Mouse (Mus musculus) myocyte (in vitro differentiated cells): ENCODE measurements around the gene H2-M5.

ENCODE experiments used
- E2F4 ChIP-seq: IDR thresholded peaks from one replicate; pipeline ENCODE4 v1.6.1; 2011; ENCODE audit warnings: mild to moderate bottlenecking, control low read depth, moderate library complexity; ENCODE audit not compliant: insufficient read depth
- MAX ChIP-seq: IDR thresholded peaks from one replicate; pipeline ENCODE4 v1.6.1; 2011; ENCODE audit warnings: low read depth, mild to moderate bottlenecking, control low read depth
- MYOD1 ChIP-seq, 3 experiments: IDR thresholded peaks; one replicate each; pipeline ENCODE4 v1.6.1; 2011; ENCODE audit warnings: control low read depth in 2 of 3, low read depth in 2 of 3, mild to moderate bottlenecking in 2 of 3, moderate library complexity in 1 of 3; ENCODE audit not compliant: insufficient read length in 2 of 3, control insufficient read depth in 1 of 3
- POLR2A ChIP-seq: IDR thresholded peaks from one replicate; pipeline ENCODE4 v1.6.1; 2011; ENCODE audit warnings: low read depth, mild to moderate bottlenecking, control low read depth, moderate library complexity; ENCODE audit not compliant: insufficient read length
- SRF ChIP-seq: IDR thresholded peaks from one replicate; pipeline ENCODE4 v1.6.1; 2011; ENCODE audit warnings: low read depth; ENCODE audit not compliant: control insufficient read depth, insufficient read length
- TCF12 ChIP-seq: IDR thresholded peaks from one replicate; pipeline ENCODE4 v1.6.1; 2011; ENCODE audit warnings: mild to moderate bottlenecking, control low read depth; ENCODE audit not compliant: poor library complexity, insufficient read depth, severe bottlenecking
- USF1 ChIP-seq: IDR thresholded peaks from one replicate; pipeline ENCODE4 v1.6.1; 2011; ENCODE audit warnings: low read depth, mild to moderate bottlenecking, control low read depth, moderate library complexity

DNA sequence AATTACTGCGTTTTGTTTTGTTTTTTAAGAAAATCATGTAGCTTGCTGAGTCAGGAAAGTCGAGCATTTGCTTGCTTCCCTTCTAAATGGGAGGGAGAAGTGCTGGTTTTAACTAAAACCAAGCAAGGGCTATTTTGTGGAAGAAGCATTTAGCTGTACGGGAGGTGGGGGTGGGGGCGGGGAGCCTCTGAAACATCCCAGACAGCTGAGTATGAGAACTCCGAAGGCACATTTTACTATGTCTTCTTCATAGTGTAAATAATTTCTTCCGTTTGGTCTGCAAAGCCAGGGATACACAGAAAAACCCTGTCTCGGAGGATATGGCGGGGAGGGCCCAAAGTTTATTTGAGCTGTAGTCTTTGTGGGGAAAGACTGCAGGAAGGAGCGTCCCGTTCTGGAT is 38.9 kb upstream of the H2-M5 start:
- no peak for TF ChIP-seq MAX
- TF ChIP-seq E2F4 = no peak
- TF ChIP-seq POLR2A = no peak
- no peak for TF ChIP-seq SRF
- no peak for TF ChIP-seq USF1
- no peak for TF ChIP-seq MYOD1 (IDR thresholded peaks at IDR 0.05; ENCODE audit: control insufficient read depth in 1 of 3, insufficient read length in 2 of 3, low read depth in 2 of 3)
- no peak for TF ChIP-seq TCF12
